Mouse (Mus musculus) kidney, postnatal 0 days (tissue): ENCODE measurements around the gene Mfap3l. TPM values are rescaled to one million over a fixed set of nuclear protein-coding genes. Genes with fewer than 3 reads are reported as not detected.

Source experiments
- ATAC-seq: fragments of 200-750 bp; cut with Nextera tagmentation; replicated peaks from 2 replicates; pipeline ENCODE4 v1.8.0; 2017; ENCODE audit warnings: low read depth, moderate number of reproducible peaks, moderate TSS enrichment, moderate library complexity; ENCODE audit not compliant: low FRiP score
- DNase-seq: peaks from one replicate; pipeline ENCODE4 v3.0.0-alpha.2; 2016; ENCODE audit warnings: low spot score
- H3K27ac ChIP-seq: fragments of 300-500 bp; sonication (generic); 2 replicates; pipeline ENCODE4 v1.5.1; 2014; ENCODE audit warnings: mild to moderate bottlenecking
- H3K27me3 ChIP-seq: fragments of 300-500 bp; sonication (generic); 2 replicates; pipeline ENCODE4 v1.6.1; 2014; ENCODE audit warnings: low read length, mixed read lengths; ENCODE audit not compliant: insufficient read depth
- H3K36me3 ChIP-seq: fragments of 300-500 bp; sonication (generic); 2 replicates; pipeline ENCODE4 v1.6.1; 2014; ENCODE audit warnings: low read length, mixed read lengths; ENCODE audit not compliant: insufficient read depth
- H3K4me1 ChIP-seq: fragments of 300-500 bp; sonication (generic); replicated peaks from 2 replicates; pipeline ENCODE4 v1.6.1; 2014; ENCODE audit warnings: antibody characterized with exemption, low read length, mixed read lengths; ENCODE audit not compliant: insufficient read depth
- H3K4me2 ChIP-seq: fragments of 300-500 bp; sonication (generic); 2 replicates; pipeline ENCODE4 v1.6.1; 2014; ENCODE audit warnings: mild to moderate bottlenecking, low read length, moderate library complexity, mixed read lengths
- H3K4me3 ChIP-seq: fragments of 300-500 bp; sonication (generic); replicated peaks from 2 replicates; pipeline ENCODE4 v1.5.1; 2014; ENCODE audit warnings: low read depth, low read length
- H3K9ac ChIP-seq: fragments of 300-500 bp; sonication (generic); 2 replicates; pipeline ENCODE4 v1.6.1; 2014; ENCODE audit warnings: low read depth, low read length
- H3K9me3 ChIP-seq: fragments of 300-500 bp; sonication (generic); replicated peaks from 2 replicates; pipeline ENCODE4 v1.6.1; 2016; ENCODE audit warnings: low read length, inconsistent platforms, mixed read lengths
- CTCF ChIP-seq: IDR thresholded peaks from 2 replicates; pipeline ENCODE4 v1.5.1; 2016; ENCODE audit warnings: antibody characterized with exemption, low read depth, mild to moderate bottlenecking, moderate library complexity
- WGBS: fragments of 180-500 bp; shearing (Covaris S2); extraction: QIAGEN DNeasy Blood & Tissue Kit; methylation state at CpG from one replicate; pipeline ENCODE4 v1.1.7; 2014; 5-methylcytosine and 5-hydroxymethylcytosine counted together
- polyA plus RNA-seq: library from polyadenylated mRNA; unstranded; fragments of >200 nt; fragmentation: Nextera tagmentation; extraction: Ambion mirVana; gene quantifications from 2 replicates; pipeline ENCODE4 v1.2.1, GENCODE M21; 2015

Mfap3l gene
- polyA plus RNA-seq, 1 experiment from 2014 or later, result 4.4 TPM

- DNase-seq (no peak), ATAC-seq (no peak)
- Histone ChIP-seq H3K9ac (no peak overlapping the region), H3K4me1 (no peaks in the 10 kb centered on the region), H3K36me3 (no peaks in the 10 kb centered on the region), H3K4me3 (no peak overlapping the region), H3K27ac (no peak overlapping the region), H3K9me3 (no peaks in the 10 kb centered on the region), H3K4me2 (no peak overlapping the region), H3K27me3 (no peaks in the 10 kb centered on the region)
- WGBS, result 73% methylated on average over 4 of the region's 4 CpGs
- TF ChIP-seq CTCF, result no peak
Observed at GRCm38 (mm10) chr8:60621561-60621960, 11.1 kb upstream of the Mfap3l start.

DNA sequence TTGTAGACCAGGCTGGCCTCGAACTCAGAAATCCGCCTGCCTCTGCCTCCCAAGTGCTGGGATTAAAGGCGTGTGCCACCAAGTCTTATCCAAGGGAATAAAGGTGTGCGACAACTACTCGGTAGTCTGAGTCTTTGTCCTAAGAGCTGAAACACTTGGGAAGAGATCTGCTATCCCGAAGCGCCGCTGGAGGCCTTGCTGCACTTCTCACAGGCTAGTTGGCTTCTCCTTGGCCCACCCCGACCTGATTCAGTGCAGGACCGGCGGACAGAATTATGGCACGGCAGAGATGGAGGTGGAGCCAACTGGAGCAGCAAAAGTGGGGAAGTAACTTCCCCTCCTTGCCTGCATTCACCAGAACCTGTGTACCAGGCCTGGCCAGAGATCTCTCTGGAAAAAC, 10.6 kb upstream of the Mfap3l start:
- WGBS, result 91% methylated on average over 12 of the region's 12 CpGs
- Histone ChIP-seq H3K4me2 (no peak overlapping the region), H3K9me3 (no peaks in the 10 kb centered on the region), H3K9ac (no peak overlapping the region), H3K4me1 (no peaks in the 10 kb centered on the region), H3K27ac (no peak overlapping the region), H3K36me3 (no peaks in the 10 kb centered on the region), H3K4me3 (no peak overlapping the region), H3K27me3 (no peaks in the 10 kb centered on the region)
- DNase-seq (no peak), ATAC-seq (no peak)
- no peak for TF ChIP-seq CTCF

DNA sequence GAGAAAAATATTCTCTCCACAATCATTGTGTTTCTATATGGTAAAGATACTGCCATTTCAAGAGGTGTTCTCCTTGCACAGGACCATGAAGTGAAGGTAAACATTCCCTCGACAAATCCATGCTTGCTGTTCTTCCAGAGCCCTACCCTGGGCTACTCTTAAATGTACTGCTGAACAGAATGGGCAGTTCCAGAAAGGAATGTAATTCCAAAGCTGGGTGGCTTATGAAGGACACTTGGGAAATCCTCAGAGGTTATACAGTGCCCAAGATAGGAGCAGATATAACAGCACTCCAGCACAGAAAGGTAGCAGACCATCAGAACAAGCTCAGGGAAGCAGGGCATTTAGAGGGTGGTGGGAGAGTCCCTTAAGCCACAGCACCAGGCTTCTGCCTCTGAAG, 9.2 kb upstream of the Mfap3l start:
- H3K4me1 ChIP-seq, result no peaks in the 10 kb centered on the region
- H3K27me3 ChIP-seq, result no peaks in the 10 kb centered on the region
- DNase-seq (no peak), ATAC-seq (no peak)
- no peak overlapping the region for H3K27ac ChIP-seq
- WGBS, result 80% methylated on average over 1 of the region's 1 CpGs
- H3K4me2 ChIP-seq, result no peak overlapping the region
- no peak for TF ChIP-seq CTCF
- H3K9me3 ChIP-seq, result no peaks in the 10 kb centered on the region
- no peak overlapping the region for H3K4me3 ChIP-seq
- no peak overlapping the region for H3K9ac ChIP-seq
- H3K36me3 ChIP-seq, result no peaks in the 10 kb centered on the region

DNA sequence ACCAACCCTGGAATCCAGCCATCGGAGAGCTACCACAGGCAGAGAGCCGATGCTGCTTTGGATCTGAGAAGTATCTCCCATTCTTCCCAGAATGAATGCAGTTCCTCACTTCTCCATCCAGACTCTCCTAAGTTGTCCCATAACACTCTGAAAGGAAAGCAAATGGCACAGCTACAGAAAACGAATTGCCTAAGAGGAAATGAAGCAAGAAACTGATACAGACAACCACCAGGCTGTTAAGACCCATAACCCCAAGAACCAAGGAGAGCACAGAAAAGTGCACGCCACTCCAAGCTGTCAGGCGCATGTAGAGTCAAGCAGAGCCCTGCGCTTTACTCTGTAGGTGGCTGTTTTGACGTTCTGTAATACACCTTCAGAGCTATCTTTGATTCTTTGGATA, 7.9 kb upstream of the Mfap3l start:
- Histone ChIP-seq H3K9ac (no peak overlapping the region), H3K4me1 (no peaks in the 10 kb centered on the region), H3K4me3 (no peak overlapping the region), H3K9me3 (no peaks in the 10 kb centered on the region), H3K36me3 (no peaks in the 10 kb centered on the region), H3K4me2 (no peak overlapping the region), H3K27me3 (no peaks in the 10 kb centered on the region), H3K27ac (no peak overlapping the region)
- 80% methylated on average over 7 of the region's 7 CpGs for WGBS
- ATAC-seq, result no peak
- DNase-seq, result no peak
- TF ChIP-seq CTCF, result no peak

DNA sequence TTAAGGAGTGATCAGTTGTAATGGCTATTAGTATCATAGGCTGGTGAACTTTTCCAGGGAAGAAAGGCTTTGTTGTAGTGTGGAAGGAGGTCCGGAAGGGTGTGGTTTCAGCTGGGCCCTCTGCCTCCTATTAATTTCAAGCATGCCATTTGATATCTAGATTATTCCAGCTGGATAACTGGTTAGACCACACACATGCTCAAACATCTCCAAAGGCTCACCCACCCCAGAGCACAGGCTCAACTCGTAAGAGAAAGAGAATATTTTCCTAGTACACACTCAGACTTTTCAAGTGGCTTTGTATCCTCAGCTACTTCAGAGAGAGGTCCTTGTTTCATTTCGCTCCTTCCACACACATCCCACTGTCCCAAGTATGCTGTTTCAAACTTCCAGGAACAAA, 4.7 kb upstream of the Mfap3l start:
- no peak overlapping the region for H3K27ac ChIP-seq
- no peak for TF ChIP-seq CTCF

GRCm38 (mm10) chr8:60629059-60629458, 3.6 kb upstream of the Mfap3l start:
- Histone ChIP-seq H3K36me3 (no peaks in the 10 kb centered on the region), H3K4me1 (0 out of 2 replicates have a peak, but pooled peaks cover 5% of the 10 kb centered on the region), H3K9me3 (no peaks in the 10 kb centered on the region), H3K9ac (no peak overlapping the region), H3K27ac (no peak overlapping the region), H3K4me3 (no peak overlapping the region), H3K4me2 (no peak overlapping the region), H3K27me3 (no peaks in the 10 kb centered on the region)
- DNase-seq (no peak), ATAC-seq (no peak)
- WGBS, result 76% methylated on average over 4 of the region's 4 CpGs
- TF ChIP-seq CTCF, result no peak

More for the DNA sequence above, 4.7 kb upstream of the Mfap3l start:
- ATAC-seq, result no peak
- Histone ChIP-seq H3K9ac (no peak overlapping the region), H3K4me1 (no peaks in the 10 kb centered on the region), H3K36me3 (no peaks in the 10 kb centered on the region), H3K9me3 (no peaks in the 10 kb centered on the region), H3K27me3 (no peaks in the 10 kb centered on the region), H3K4me2 (no peak overlapping the region), H3K4me3 (no peak overlapping the region)
- DNase-seq, result peak; percentile 20
- WGBS, result 60% methylated on average over 3 of the region's 3 CpGs

DNA sequence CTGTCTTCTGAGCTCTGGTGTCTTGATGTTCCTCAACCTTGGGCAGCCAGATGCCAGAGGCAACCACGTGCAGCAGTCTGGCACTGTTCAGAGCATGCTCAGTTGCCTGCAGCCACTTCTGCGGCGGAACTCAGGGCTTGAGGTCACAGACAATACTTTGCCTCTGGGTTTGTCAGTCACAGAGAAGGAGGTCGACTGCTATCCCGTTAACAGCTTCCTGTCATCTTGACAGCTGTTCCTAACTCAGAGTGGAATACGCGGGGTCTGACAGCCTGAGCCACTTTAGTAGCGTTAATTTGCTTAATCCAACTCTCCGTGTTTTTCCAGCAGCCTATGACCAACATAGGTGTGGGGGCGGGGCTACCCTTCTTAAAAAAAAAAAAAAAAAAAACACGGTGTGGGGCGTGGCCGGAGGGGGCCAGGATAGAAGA, 1.1 kb upstream of the Mfap3l start:
- ATAC-seq (peak; percentile 30), DNase-seq (peak; percentile 82)
- under 1% methylated on average over 13 of the region's 13 CpGs for WGBS
- Histone ChIP-seq H3K4me3 (peak overlapping the region; percentile 29), H3K4me2 (peak overlapping the region; percentile 85), H3K27me3 (no peaks in the 10 kb centered on the region), H3K9ac (0 out of 2 replicates have a peak overlapping the region, but pooled peaks have one; percentile 18), H3K9me3 (no peaks in the 10 kb centered on the region), H3K36me3 (no peaks in the 10 kb centered on the region), H3K4me1 (0 out of 2 replicates have a peak, but pooled peaks cover 5% of the 10 kb centered on the region), H3K27ac (no peak overlapping the region)
- TF ChIP-seq CTCF, result no peak
